Mouse (Mus musculus) heart, embryonic 15.5 days (tissue): ENCODE data around the gene Lama1. TPM values are rescaled to one million over a fixed set of nuclear protein-coding genes. Genes with fewer than 3 reads are reported as not detected.
A peak's percentile ranks its signal among the peaks of the same experiment; 100 is the strongest.

Source experiments
- ATAC-seq: fragments of 200-750 bp; cut with Nextera tagmentation; replicated peaks from 2 replicates; pipeline ENCODE4 v1.8.0; 2017; ENCODE audit warnings: low read depth, moderate TSS enrichment; ENCODE audit not compliant: insufficient number of reproducible peaks, insufficient read depth, low FRiP score
- H3K27ac ChIP-seq: fragments of 300-500 bp; sonication (generic); 2 replicates; pipeline ENCODE4 v1.5.1; 2015; ENCODE audit warnings: mild to moderate bottlenecking, inconsistent platforms
- H3K27me3 ChIP-seq: fragments of 300-500 bp; sonication (generic); 2 replicates; pipeline ENCODE4 v1.6.1; 2015; ENCODE audit warnings: inconsistent platforms
- H3K36me3 ChIP-seq: fragments of 300-500 bp; sonication (generic); 2 replicates; pipeline ENCODE4 v1.6.1; 2015; ENCODE audit warnings: mild to moderate bottlenecking, inconsistent platforms
- H3K4me1 ChIP-seq: fragments of 300-500 bp; sonication (generic); replicated peaks from 2 replicates; pipeline ENCODE4 v1.6.1; 2015; ENCODE audit warnings: inconsistent platforms
- H3K4me2 ChIP-seq: fragments of 300-500 bp; sonication (generic); 2 replicates; pipeline ENCODE4 v1.6.1; 2015; ENCODE audit warnings: inconsistent platforms, mild to moderate bottlenecking, moderate library complexity
- H3K4me3 ChIP-seq: fragments of 300-500 bp; sonication (generic); 2 replicates; pipeline ENCODE4 v1.5.1; 2015; ENCODE audit warnings: mild to moderate bottlenecking, inconsistent platforms
- H3K9ac ChIP-seq: fragments of 300-500 bp; sonication (generic); 2 replicates; pipeline ENCODE4 v1.6.1; 2015; ENCODE audit warnings: mild to moderate bottlenecking, inconsistent platforms
- H3K9me3 ChIP-seq: fragments of 300-500 bp; sonication (generic); replicated peaks from 2 replicates; pipeline ENCODE4 v1.6.1; 2016; ENCODE audit warnings: inconsistent platforms
- WGBS: fragments of 180-500 bp; shearing (Covaris S2); methylation state at CpG from one replicate; pipeline ENCODE4 v1.1.7; 2015; ENCODE audit warnings: mixed read lengths; 5-methylcytosine and 5-hydroxymethylcytosine counted together
- polyA plus RNA-seq: library from polyadenylated mRNA; unstranded; fragments of >200 nt; fragmentation: Nextera tagmentation; extraction: Ambion mirVana; gene quantifications from 2 replicates; pipeline ENCODE4 v1.2.1, GENCODE M21; 2015

The Lama1 gene
- polyA plus RNA-seq, 1 experiment from 2014 or later, result 0.29 TPM

- H3K4me1 ChIP-seq, result peaks cover 16% of the 10 kb centered on the region
- peak; percentile 37; the same call in 1 of the 2 replicates for ATAC-seq
- peak overlapping the region; percentile 60 for H3K4me3 ChIP-seq
- H3K27ac ChIP-seq, result no peak overlapping the region
- peak overlapping the region; percentile 98 for H3K4me2 ChIP-seq
- peaks cover 32% of the 10 kb centered on the region for H3K27me3 ChIP-seq
- WGBS, result under 1% methylated on average over 32 of the region's 32 CpGs
- no peaks in the 10 kb centered on the region for H3K9me3 ChIP-seq
- H3K36me3 ChIP-seq, result no peaks in the 10 kb centered on the region
- H3K9ac ChIP-seq, result peak overlapping the region; percentile 58
Measured at GRCm38 (mm10) chr17:67697461-67697891, 417 bp downstream of the Lama1 start.

DNA sequence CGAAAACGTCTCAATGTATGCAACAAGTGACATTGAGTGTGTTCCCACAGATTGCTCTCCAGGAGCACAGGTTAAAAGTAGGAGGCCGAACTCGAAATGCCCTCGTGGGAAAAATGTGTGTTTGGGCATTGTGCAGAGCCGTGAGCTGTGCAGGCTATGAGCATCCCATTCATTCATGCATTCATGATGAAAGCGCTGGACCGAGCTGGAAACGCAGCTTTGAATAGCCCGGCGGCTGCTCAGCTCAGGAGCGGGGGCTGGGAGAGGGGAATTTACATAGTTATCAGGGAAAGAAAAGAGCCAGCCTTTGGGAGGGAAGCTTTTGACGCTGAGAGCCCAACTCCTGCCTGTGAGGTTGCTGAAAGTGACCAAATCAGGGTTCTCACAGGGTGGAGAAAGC is 1.2 kb downstream of the Lama1 start:
- H3K4me1 ChIP-seq, result peaks cover 16% of the 10 kb centered on the region
- no peak overlapping the region for H3K27ac ChIP-seq
- no peak overlapping the region for H3K9ac ChIP-seq
- peaks cover 32% of the 10 kb centered on the region for H3K27me3 ChIP-seq
- H3K9me3 ChIP-seq, result no peaks in the 10 kb centered on the region
- WGBS, result 3% methylated on average over 13 of the region's 13 CpGs
- H3K4me3 ChIP-seq, result peak overlapping the region; percentile 60
- H3K36me3 ChIP-seq, result no peaks in the 10 kb centered on the region
- H3K4me2 ChIP-seq, result peak overlapping the region; percentile 98
- ATAC-seq, result no peak

- H3K9me3 ChIP-seq, result no peaks in the 10 kb centered on the region
- ATAC-seq, result no peak
- H3K27ac ChIP-seq, result no peak overlapping the region
- H3K27me3 ChIP-seq, result peaks cover 32% of the 10 kb centered on the region
- H3K4me1 ChIP-seq, result peaks cover 16% of the 10 kb centered on the region
- H3K9ac ChIP-seq, result no peak overlapping the region
- WGBS, result 37% methylated on average over 8 of the region's 9 CpGs
- no peak overlapping the region for H3K4me2 ChIP-seq
- no peaks in the 10 kb centered on the region for H3K36me3 ChIP-seq
- H3K4me3 ChIP-seq, result no peak overlapping the region
Measured at GRCm38 (mm10) chr17:67701761-67702160, 4.7 kb downstream of the Lama1 start.

GRCm38 (mm10) chr17:67702941-67703340 is 5.9 kb downstream of the Lama1 start:
- Histone ChIP-seq H3K36me3 (no peaks in the 10 kb centered on the region), H3K4me2 (no peak overlapping the region), H3K9ac (no peak overlapping the region), H3K27me3 (peaks cover 26% of the 10 kb centered on the region), H3K27ac (no peak overlapping the region), H3K4me1 (peaks cover 8% of the 10 kb centered on the region), H3K9me3 (no peaks in the 10 kb centered on the region), H3K4me3 (no peak overlapping the region)
- ATAC-seq, result no peak
- 29% methylated on average over 3 of the region's 3 CpGs for WGBS

DNA sequence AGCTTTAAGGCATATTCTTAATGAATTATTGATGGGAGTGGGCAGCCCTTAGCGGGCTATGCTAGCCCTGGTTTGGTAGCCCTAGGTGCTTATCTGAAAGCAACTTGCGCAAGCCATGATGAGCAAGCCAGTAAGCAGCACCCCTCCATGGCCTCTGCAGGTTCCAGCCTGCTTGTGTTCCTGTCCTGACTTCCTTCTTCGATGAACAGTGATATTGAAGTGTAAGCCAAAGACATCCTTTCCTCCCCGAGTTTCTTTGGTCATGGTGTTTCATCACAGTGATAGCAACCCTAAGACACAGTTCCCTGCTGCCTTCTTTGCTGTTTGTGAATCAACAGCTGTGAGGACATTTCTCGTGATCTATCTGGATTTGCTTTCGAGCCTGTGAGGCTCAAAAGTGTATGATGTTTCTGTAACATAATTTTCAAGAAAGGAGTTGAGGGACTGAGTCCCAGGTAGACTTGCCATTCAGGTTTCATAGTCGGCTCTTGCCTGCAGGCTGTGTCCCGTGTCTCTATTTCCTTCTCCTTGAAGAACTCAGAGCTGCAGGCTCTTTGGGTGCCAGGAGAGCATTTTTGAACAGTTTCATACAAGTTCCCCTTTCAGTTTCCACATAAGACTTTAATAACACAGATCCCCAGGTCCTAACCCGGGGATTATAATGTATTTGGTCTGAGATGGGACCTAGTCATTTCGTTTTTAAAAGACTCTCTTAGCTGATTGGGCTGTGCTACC is 8.1 kb downstream of the Lama1 start:
- Histone ChIP-seq H3K27me3 (0 out of 2 replicates have a peak, but pooled peaks cover 3% of the 10 kb centered on the region), H3K9ac (no peak overlapping the region), H3K9me3 (no peaks in the 10 kb centered on the region), H3K4me1 (no peaks in the 10 kb centered on the region), H3K36me3 (no peaks in the 10 kb centered on the region), H3K4me2 (no peak overlapping the region), H3K4me3 (no peak overlapping the region), H3K27ac (no peak overlapping the region)
- no peak for ATAC-seq
- 78% methylated on average over 10 of the region's 10 CpGs for WGBS

- no peaks in the 10 kb centered on the region for H3K27me3 ChIP-seq
Measured at GRCm38 (mm10) chr17:67706372-67706771, 9.3 kb downstream of the Lama1 start.

GRCm38 (mm10) chr17:67707793-67708364 is 10.8 kb downstream of the Lama1 start:
- no peak for ATAC-seq
- H3K9ac ChIP-seq, result no peak overlapping the region

More at GRCm38 (mm10) chr17:67706372-67706771, 9.3 kb downstream of the Lama1 start:
- Histone ChIP-seq H3K4me1 (no peaks in the 10 kb centered on the region), H3K9ac (no peak overlapping the region), H3K9me3 (no peaks in the 10 kb centered on the region), H3K4me3 (no peak overlapping the region), H3K36me3 (no peaks in the 10 kb centered on the region), H3K4me2 (no peak overlapping the region), H3K27ac (no peak overlapping the region)
- WGBS, result 64% methylated on average over 5 of the region's 5 CpGs
- no peak for ATAC-seq

DNA sequence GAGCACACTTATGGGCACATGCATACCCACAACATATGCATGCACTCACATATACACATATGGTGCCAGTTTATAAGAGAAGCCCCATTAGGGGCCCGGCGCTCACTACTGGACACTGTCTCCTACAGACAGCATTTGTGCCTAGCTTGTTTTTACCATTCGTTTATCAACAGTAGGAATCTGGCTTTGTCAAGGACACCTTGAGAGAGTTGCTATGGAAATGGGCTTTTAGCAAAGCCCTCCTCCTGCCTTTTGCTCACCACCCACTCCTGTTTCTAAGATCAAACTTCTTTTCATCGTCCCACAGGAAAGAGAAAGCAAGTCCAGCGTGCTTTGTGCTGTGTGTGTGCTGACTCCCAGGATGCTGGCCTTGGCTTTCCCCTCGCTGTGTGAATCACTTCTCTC is 13.3 kb downstream of the Lama1 start:
- Histone ChIP-seq H3K27ac (no peak overlapping the region), H3K9ac (no peak overlapping the region), H3K9me3 (no peaks in the 10 kb centered on the region), H3K27me3 (no peaks in the 10 kb centered on the region), H3K36me3 (no peaks in the 10 kb centered on the region), H3K4me1 (no peaks in the 10 kb centered on the region), H3K4me3 (no peak overlapping the region), H3K4me2 (no peak overlapping the region)
- ATAC-seq, result no peak
- WGBS, result 77% methylated on average over 6 of the region's 6 CpGs

More at GRCm38 (mm10) chr17:67707793-67708364, 10.8 kb downstream of the Lama1 start:
- H3K4me2 ChIP-seq, result no peak overlapping the region
- no peak overlapping the region for H3K27ac ChIP-seq
- WGBS, result 67% methylated on average over 13 of the region's 13 CpGs
- H3K4me3 ChIP-seq, result no peak overlapping the region
- no peaks in the 10 kb centered on the region for H3K9me3 ChIP-seq
- no peaks in the 10 kb centered on the region for H3K27me3 ChIP-seq
- no peaks in the 10 kb centered on the region for H3K4me1 ChIP-seq
- H3K36me3 ChIP-seq, result no peaks in the 10 kb centered on the region

DNA sequence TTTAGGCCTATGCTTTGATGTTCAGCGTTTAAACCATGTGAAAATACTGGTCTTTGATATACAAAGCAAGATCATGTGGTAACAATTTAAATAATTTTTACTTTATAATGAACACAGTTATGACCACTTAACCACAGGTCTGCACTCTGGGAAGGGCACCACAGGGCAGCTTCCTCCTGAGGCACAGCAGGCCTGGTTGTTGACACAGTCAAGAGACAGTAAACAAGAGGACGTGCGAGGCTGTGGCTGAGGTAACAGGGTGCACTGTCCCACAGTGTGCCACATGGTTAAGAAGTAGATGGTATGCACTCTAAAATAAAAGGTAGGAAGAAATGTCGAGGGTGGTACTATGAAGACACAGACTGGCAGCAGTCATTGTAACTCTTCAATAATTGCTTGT is 14.3 kb downstream of the Lama1 start:
- Histone ChIP-seq H3K4me2 (no peak overlapping the region), H3K4me1 (no peaks in the 10 kb centered on the region), H3K4me3 (no peak overlapping the region), H3K27me3 (no peaks in the 10 kb centered on the region), H3K9me3 (no peaks in the 10 kb centered on the region), H3K9ac (no peak overlapping the region), H3K27ac (no peak overlapping the region), H3K36me3 (no peaks in the 10 kb centered on the region)
- 58% methylated on average over 4 of the region's 4 CpGs for WGBS
- no peak for ATAC-seq

GRCm38 (mm10) chr17:67712929-67713328 is 15.9 kb downstream of the Lama1 start:
- Histone ChIP-seq H3K4me2 (no peak overlapping the region), H3K4me3 (no peak overlapping the region), H3K27ac (no peak overlapping the region), H3K36me3 (no peaks in the 10 kb centered on the region), H3K27me3 (no peaks in the 10 kb centered on the region), H3K9ac (no peak overlapping the region), H3K4me1 (no peaks in the 10 kb centered on the region), H3K9me3 (no peaks in the 10 kb centered on the region)
- 61% methylated on average over 7 of the region's 7 CpGs for WGBS
- no peak for ATAC-seq

DNA sequence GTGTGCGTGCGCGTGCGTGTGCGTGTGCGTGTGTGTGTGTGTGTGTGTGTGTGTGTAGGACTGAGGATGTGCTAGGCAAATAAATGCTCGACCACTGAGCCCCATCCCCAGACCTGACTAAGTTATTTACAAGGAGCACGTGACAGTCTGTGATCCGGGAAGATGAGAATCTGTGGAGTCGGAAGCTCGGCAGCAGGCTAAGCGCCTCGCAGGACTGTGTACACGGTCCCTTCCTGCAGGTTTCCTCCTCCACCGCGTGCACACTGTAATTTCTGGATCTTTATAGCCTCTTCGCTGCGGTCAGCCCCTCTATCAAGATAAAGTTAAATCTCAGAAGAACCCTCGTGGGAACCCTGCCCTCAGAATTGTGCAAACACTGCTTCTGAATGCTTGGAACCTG is 18.4 kb downstream of the Lama1 start:
- Histone ChIP-seq H3K27ac (no peak overlapping the region), H3K9ac (no peak overlapping the region), H3K4me2 (no peak overlapping the region), H3K9me3 (no peaks in the 10 kb centered on the region), H3K27me3 (no peaks in the 10 kb centered on the region), H3K36me3 (no peaks in the 10 kb centered on the region), H3K4me1 (no peaks in the 10 kb centered on the region), H3K4me3 (no peak overlapping the region)
- WGBS, result 77% methylated on average over 19 of the region's 19 CpGs
- no peak for ATAC-seq

DNA sequence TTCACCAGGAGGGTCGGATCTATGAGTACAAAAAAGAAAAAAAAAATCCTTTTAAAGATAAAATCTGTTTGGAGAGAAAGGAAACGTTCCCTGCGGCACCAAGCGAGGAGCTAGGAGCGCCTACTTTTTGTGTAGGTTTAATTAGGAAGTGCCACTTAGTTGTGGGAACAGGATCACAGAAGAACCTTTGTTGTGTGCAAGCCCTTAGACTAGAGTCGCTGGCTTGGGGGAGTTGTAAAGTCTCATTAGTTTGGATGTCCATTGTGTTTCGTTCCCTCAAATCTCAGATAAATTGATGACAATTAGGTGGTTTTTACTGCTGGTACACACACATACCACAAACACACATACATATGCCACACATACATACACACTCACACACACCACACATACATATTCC is 25.0 kb downstream of the Lama1 start:
- H3K9ac ChIP-seq, result no peak overlapping the region
- no peak for ATAC-seq

More for the DNA sequence above, 25.0 kb downstream of the Lama1 start:
- H3K4me1 ChIP-seq, result no peaks in the 10 kb centered on the region
- 69% methylated on average over 7 of the region's 7 CpGs for WGBS
- H3K27ac ChIP-seq, result no peak overlapping the region
- H3K27me3 ChIP-seq, result no peaks in the 10 kb centered on the region
- H3K9me3 ChIP-seq, result no peaks in the 10 kb centered on the region
- no peak overlapping the region for H3K4me3 ChIP-seq
- H3K4me2 ChIP-seq, result no peak overlapping the region
- H3K36me3 ChIP-seq, result no peaks in the 10 kb centered on the region
